Mouse (Mus musculus) thymus, postnatal 4 days (tissue): ENCODE data around the gene Gm10721.
"Not testable (repeated sequence)": the region's sequence is repeated elsewhere in the genome, so short reads cannot be mapped to it uniquely, and the experiment has no call there.

ENCODE experiments used
- DNase-seq: peaks from one replicate; pipeline ENCODE4 v3.0.0; 2021

Gene Gm10721

GRCm38 (mm10) chr9:3012733-3013279 lies at the start of gene Gm10721:
Gene Gm10721, plus strand, starts transcription at chr9:3013140.
- DNase-seq = not testable (repeated sequence)

- not testable (repeated sequence) for DNase-seq
Measured at GRCm38 (mm10) chr9:3000445-3000972, 12.4 kb upstream of the Gm10721 start, which contains the start of gene Gm10722. Gene Gm10722, plus strand, starts transcription at chr9:3000922.

- DNase-seq = not testable (repeated sequence)
Measured at GRCm38 (mm10) chr9:3001006-3001405, 11.9 kb upstream of the Gm10721 start.

GRCm38 (mm10) chr9:3001948-3002659 lies 10.8 kb upstream of the Gm10721 start:
- DNase-seq = peak; percentile 79

- DNase-seq = not testable (repeated sequence)
Measured at GRCm38 (mm10) chr9:3002794-3003396, 10.0 kb upstream of the Gm10721 start, which contains the start of gene Gm11168. Gene Gm11168, plus strand, starts transcription at chr9:3003346.

- DNase-seq = not testable (repeated sequence)
Measured at GRCm38 (mm10) chr9:3006179-3006578, 6.8 kb upstream of the Gm10721 start.

- DNase-seq = peak; percentile 38
Measured at GRCm38 (mm10) chr9:3006636-3007035, 6.3 kb upstream of the Gm10721 start.

GRCm38 (mm10) chr9:3007272-3007671 lies 5.7 kb upstream of the Gm10721 start:
- not testable (repeated sequence) for DNase-seq

- not testable (repeated sequence) for DNase-seq
Measured at GRCm38 (mm10) chr9:3009331-3009730, 3.6 kb upstream of the Gm10721 start.

GRCm38 (mm10) chr9:3012054-3012621 lies 802 bp upstream of the Gm10721 start:
- not testable (repeated sequence) for DNase-seq

- not testable (repeated sequence) for DNase-seq
Measured at GRCm38 (mm10) chr9:3015354-3015753, 2.4 kb downstream of the Gm10721 start, which contains the start of gene Gm10720. Gene Gm10720, plus strand, starts transcription at chr9:3015654.

GRCm38 (mm10) chr9:3015896-3016295 lies 3.0 kb downstream of the Gm10721 start:
- not testable (repeated sequence) for DNase-seq

- not testable (repeated sequence) for DNase-seq
Measured at GRCm38 (mm10) chr9:3017108-3017507, 4.2 kb downstream of the Gm10721 start, which contains the start of gene Gm10719. Gene Gm10719, plus strand, starts transcription at chr9:3017408.

GRCm38 (mm10) chr9:3018944-3019343 lies 6.0 kb downstream of the Gm10721 start:
- not testable (repeated sequence) for DNase-seq

- DNase-seq = peak; percentile 53
Measured at GRCm38 (mm10) chr9:3019835-3020727, 7.1 kb downstream of the Gm10721 start.

- DNase-seq = peak; percentile 39
Measured at GRCm38 (mm10) chr9:3022316-3023008, 9.5 kb downstream of the Gm10721 start.

- not testable (repeated sequence) for DNase-seq
Measured at GRCm38 (mm10) chr9:3023312-3023984, 10.5 kb downstream of the Gm10721 start, which contains the start of gene Gm10718. Gene Gm10718, plus strand, starts transcription at chr9:3023547.

GRCm38 (mm10) chr9:3023985-3024648 lies 11.2 kb downstream of the Gm10721 start:
- DNase-seq = peak; percentile 38

- peak; percentile 13 for DNase-seq
Measured at GRCm38 (mm10) chr9:3024912-3025467, 12.1 kb downstream of the Gm10721 start, which contains the start of gene Gm10717. Gene Gm10717, plus strand, starts transcription at chr9:3025417.
